Mouse (Mus musculus): ENCODE data around the gene Otogl. TPM values are rescaled to one million over a fixed set of nuclear protein-coding genes. Genes with fewer than 3 reads are reported as not detected.

The Otogl gene
- total and polyA plus RNA-seq, 2 experiments from 2014 or later = 0.21 to 0.43 TPM

GRCm38 (mm10) chr10:107946348-107946747 is 34.4 kb upstream of the Otogl start:
- no peak overlapping the region for H3K4me2 ChIP-seq (ENCODE audit: low read depth)
- H3K36me3 ChIP-seq (ENCODE audit: insufficient read depth) = no peaks in the 10 kb centered on the region
- no peak for ATAC-seq
- H3K27me3 ChIP-seq (ENCODE audit: insufficient read depth, low read length) = no peaks in the 10 kb centered on the region
- no peak overlapping the region for H3K4me3 ChIP-seq (ENCODE audit: low read depth, low read length)
- H3K9ac ChIP-seq = no peak overlapping the region
- TF ChIP-seq CTCF (IDR thresholded peaks at IDR 0.05; ENCODE audit: low read depth) = no peak
- no peaks in the 10 kb centered on the region for H3K9me3 ChIP-seq (ENCODE audit: low read length)
- no peak overlapping the region for H3K27ac ChIP-seq (ENCODE audit: low read depth, low read length)
- DNase-seq = no peak
- WGBS = 54% methylated on average over 5 of the region's 5 CpGs
- no peaks in the 10 kb centered on the region for H3K4me1 ChIP-seq (ENCODE audit: insufficient read depth)

GRCm38 (mm10) chr10:107943859-107944258 is 31.9 kb upstream of the Otogl start:
- no peaks in the 10 kb centered on the region for H3K27me3 ChIP-seq (ENCODE audit: insufficient read depth, low read length)
- no peak overlapping the region for H3K4me3 ChIP-seq (ENCODE audit: low read depth, low read length)
- no peak for ATAC-seq
- H3K4me1 ChIP-seq (ENCODE audit: insufficient read depth) = no peaks in the 10 kb centered on the region
- H3K4me2 ChIP-seq (ENCODE audit: low read depth) = no peak overlapping the region
- DNase-seq = no peak
- 79% methylated on average over 3 of the region's 3 CpGs for WGBS
- H3K9ac ChIP-seq = no peak overlapping the region
- no peak overlapping the region for H3K27ac ChIP-seq (ENCODE audit: low read depth, low read length)
- no peak for TF ChIP-seq CTCF (IDR thresholded peaks at IDR 0.05; ENCODE audit: low read depth)
- H3K9me3 ChIP-seq (ENCODE audit: low read length) = no peaks in the 10 kb centered on the region
- no peaks in the 10 kb centered on the region for H3K36me3 ChIP-seq (ENCODE audit: insufficient read depth)

GRCm38 (mm10) chr10:107941188-107941900 is 29.4 kb upstream of the Otogl start:
- TF ChIP-seq CTCF (IDR thresholded peaks at IDR 0.05; ENCODE audit: low read depth) = no peak
- H3K4me2 ChIP-seq (ENCODE audit: low read depth) = no peak overlapping the region
- no peaks in the 10 kb centered on the region for H3K9me3 ChIP-seq (ENCODE audit: low read length)
- no peak overlapping the region for H3K4me3 ChIP-seq (ENCODE audit: low read depth, low read length)
- H3K4me1 ChIP-seq (ENCODE audit: insufficient read depth) = no peaks in the 10 kb centered on the region
- no peak overlapping the region for H3K9ac ChIP-seq
- H3K27me3 ChIP-seq (ENCODE audit: insufficient read depth, low read length) = no peaks in the 10 kb centered on the region
- WGBS = 94% methylated on average over 4 of the region's 4 CpGs
- H3K27ac ChIP-seq (ENCODE audit: low read depth, low read length) = no peak overlapping the region
- DNase-seq = no peak
- no peak for ATAC-seq
- no peaks in the 10 kb centered on the region for H3K36me3 ChIP-seq (ENCODE audit: insufficient read depth)

- DNase-seq = no peak
- Histone ChIP-seq H3K27me3 (ENCODE audit: insufficient read depth, low read length) (no peaks in the 10 kb centered on the region), H3K36me3 (ENCODE audit: insufficient read depth) (no peaks in the 10 kb centered on the region), H3K27ac (ENCODE audit: low read depth, low read length) (no peak overlapping the region), H3K4me3 (ENCODE audit: low read depth, low read length) (no peak overlapping the region), H3K9ac (no peak overlapping the region), H3K4me2 (ENCODE audit: low read depth) (no peak overlapping the region), H3K9me3 (ENCODE audit: low read length) (no peaks in the 10 kb centered on the region), H3K4me1 (ENCODE audit: insufficient read depth) (no peaks in the 10 kb centered on the region)
- 60% methylated on average over 6 of the region's 6 CpGs for WGBS
- no peak for TF ChIP-seq CTCF (IDR thresholded peaks at IDR 0.05; ENCODE audit: low read depth)
- ATAC-seq = no peak
These were observed 28.4 kb upstream of the Otogl start for GRCm38 (mm10) chr10:107940302-107940701.

GRCm38 (mm10) chr10:107939821-107940220 is 27.9 kb upstream of the Otogl start:
- H3K9ac ChIP-seq = no peak overlapping the region
- WGBS = 67% methylated on average over 6 of the region's 6 CpGs
- no peaks in the 10 kb centered on the region for H3K4me1 ChIP-seq (ENCODE audit: insufficient read depth)
- no peak overlapping the region for H3K4me3 ChIP-seq (ENCODE audit: low read depth, low read length)
- ATAC-seq = no peak
- H3K9me3 ChIP-seq (ENCODE audit: low read length) = no peaks in the 10 kb centered on the region
- H3K27ac ChIP-seq (ENCODE audit: low read depth, low read length) = no peak overlapping the region
- DNase-seq = no peak
- H3K36me3 ChIP-seq (ENCODE audit: insufficient read depth) = no peaks in the 10 kb centered on the region
- H3K4me2 ChIP-seq (ENCODE audit: low read depth) = no peak overlapping the region
- no peaks in the 10 kb centered on the region for H3K27me3 ChIP-seq (ENCODE audit: insufficient read depth, low read length)
- TF ChIP-seq CTCF (IDR thresholded peaks at IDR 0.05; ENCODE audit: low read depth) = no peak

GRCm38 (mm10) chr10:107934055-107934454 is 22.1 kb upstream of the Otogl start:
- H3K4me1 ChIP-seq (ENCODE audit: insufficient read depth) = no peaks in the 10 kb centered on the region
- no peak for DNase-seq
- ATAC-seq = no peak
- no peak for TF ChIP-seq CTCF (IDR thresholded peaks at IDR 0.05; ENCODE audit: low read depth)
- no peaks in the 10 kb centered on the region for H3K27me3 ChIP-seq (ENCODE audit: insufficient read depth, low read length)
- no peaks in the 10 kb centered on the region for H3K9me3 ChIP-seq (ENCODE audit: low read length)
- H3K4me3 ChIP-seq (ENCODE audit: low read depth, low read length) = no peak overlapping the region
- H3K4me2 ChIP-seq (ENCODE audit: low read depth) = no peak overlapping the region
- 81% methylated on average over 3 of the region's 3 CpGs for WGBS
- H3K36me3 ChIP-seq (ENCODE audit: insufficient read depth) = no peaks in the 10 kb centered on the region
- H3K9ac ChIP-seq = no peak overlapping the region
- no peak overlapping the region for H3K27ac ChIP-seq (ENCODE audit: low read depth, low read length)

GRCm38 (mm10) chr10:107933527-107933926 is 21.6 kb upstream of the Otogl start:
- Histone ChIP-seq H3K27me3 (ENCODE audit: insufficient read depth, low read length) (no peaks in the 10 kb centered on the region), H3K27ac (ENCODE audit: low read depth, low read length) (no peak overlapping the region), H3K36me3 (ENCODE audit: insufficient read depth) (no peaks in the 10 kb centered on the region), H3K9me3 (ENCODE audit: low read length) (no peaks in the 10 kb centered on the region), H3K9ac (no peak overlapping the region), H3K4me2 (ENCODE audit: low read depth) (no peak overlapping the region), H3K4me1 (ENCODE audit: insufficient read depth) (no peaks in the 10 kb centered on the region), H3K4me3 (ENCODE audit: low read depth, low read length) (no peak overlapping the region)
- no peak for TF ChIP-seq CTCF (IDR thresholded peaks at IDR 0.05; ENCODE audit: low read depth)
- no peak for ATAC-seq
- no peak for DNase-seq
- 84% methylated on average over 1 of the region's 1 CpGs for WGBS
